Mouse (Mus musculus) forebrain, embryonic 14.5 days (tissue): Measurements from ENCODE around the gene Sema6d. TPM values are rescaled to one million over a fixed set of nuclear protein-coding genes. Genes with fewer than 3 reads are reported as not detected.

ENCODE experiments used
- ATAC-seq: fragments of 200-750 bp; cut with Nextera tagmentation; 2 replicates; pipeline ENCODE4 v1.8.0; 2017; ENCODE audit warnings: mild to moderate bottlenecking, moderate library complexity
- DNase-seq: peaks from one replicate; pipeline ENCODE4 v3.0.0-alpha.2; 2015; ENCODE audit warnings: low spot score
- H3K27ac ChIP-seq: fragments of 300-500 bp; sonication (generic); 2 replicates; pipeline ENCODE4 v1.5.1; 2014; ENCODE audit warnings: low read depth, mild to moderate bottlenecking, control low read depth, low read length, moderate library complexity
- H3K27me3 ChIP-seq: fragments of 300-500 bp; sonication (generic); replicated peaks from 2 replicates; pipeline ENCODE4 v1.6.1; 2014; ENCODE audit warnings: low read length, control low read depth, mixed read lengths; ENCODE audit not compliant: control insufficient read depth, insufficient read depth
- H3K36me3 ChIP-seq: fragments of 300-500 bp; sonication (generic); 2 replicates; pipeline ENCODE4 v1.6.1; 2014; ENCODE audit warnings: low read length, control low read depth; ENCODE audit not compliant: control insufficient read depth, insufficient read depth
- H3K4me1 ChIP-seq: fragments of 300-500 bp; sonication (generic); 2 replicates; pipeline ENCODE4 v1.6.1; 2014; ENCODE audit warnings: antibody characterized with exemption, low read length, control low read depth; ENCODE audit not compliant: control insufficient read depth, insufficient read depth
- H3K4me2 ChIP-seq: fragments of 300-500 bp; sonication (generic); 2 replicates; pipeline ENCODE4 v1.6.1; 2014; ENCODE audit warnings: mild to moderate bottlenecking, control low read depth, low read length
- H3K4me3 ChIP-seq: fragments of 300-500 bp; sonication (generic); 2 replicates; pipeline ENCODE4 v1.5.1; 2014; ENCODE audit warnings: low read depth, low read length, control low read depth
- H3K9ac ChIP-seq: fragments of 300-500 bp; sonication (generic); 2 replicates; pipeline ENCODE4 v1.6.1; 2014; ENCODE audit warnings: mild to moderate bottlenecking, low read length, control low read depth, moderate library complexity
- H3K9me3 ChIP-seq: fragments of 300-500 bp; sonication (generic); replicated peaks from 2 replicates; pipeline ENCODE4 v1.6.1; 2016; ENCODE audit warnings: low read length, control low read depth, mixed read lengths; ENCODE audit not compliant: control insufficient read depth
- WGBS: fragments of 180-500 bp; shearing (Covaris S2); extraction: QIAGEN DNeasy Blood & Tissue Kit; methylation state at CpG from one replicate; pipeline ENCODE4 v1.1.7; 2014; 5-methylcytosine and 5-hydroxymethylcytosine counted together
- polyA plus RNA-seq: library from polyadenylated mRNA; unstranded; fragments of >200 nt; fragmentation: Nextera tagmentation; extraction: Ambion mirVana; gene quantifications from 2 replicates; pipeline ENCODE4 v1.2.1, GENCODE M21; 2014

The Sema6d gene
- polyA plus RNA-seq, 1 experiment from 2014 or later: 15.7 TPM

DNA sequence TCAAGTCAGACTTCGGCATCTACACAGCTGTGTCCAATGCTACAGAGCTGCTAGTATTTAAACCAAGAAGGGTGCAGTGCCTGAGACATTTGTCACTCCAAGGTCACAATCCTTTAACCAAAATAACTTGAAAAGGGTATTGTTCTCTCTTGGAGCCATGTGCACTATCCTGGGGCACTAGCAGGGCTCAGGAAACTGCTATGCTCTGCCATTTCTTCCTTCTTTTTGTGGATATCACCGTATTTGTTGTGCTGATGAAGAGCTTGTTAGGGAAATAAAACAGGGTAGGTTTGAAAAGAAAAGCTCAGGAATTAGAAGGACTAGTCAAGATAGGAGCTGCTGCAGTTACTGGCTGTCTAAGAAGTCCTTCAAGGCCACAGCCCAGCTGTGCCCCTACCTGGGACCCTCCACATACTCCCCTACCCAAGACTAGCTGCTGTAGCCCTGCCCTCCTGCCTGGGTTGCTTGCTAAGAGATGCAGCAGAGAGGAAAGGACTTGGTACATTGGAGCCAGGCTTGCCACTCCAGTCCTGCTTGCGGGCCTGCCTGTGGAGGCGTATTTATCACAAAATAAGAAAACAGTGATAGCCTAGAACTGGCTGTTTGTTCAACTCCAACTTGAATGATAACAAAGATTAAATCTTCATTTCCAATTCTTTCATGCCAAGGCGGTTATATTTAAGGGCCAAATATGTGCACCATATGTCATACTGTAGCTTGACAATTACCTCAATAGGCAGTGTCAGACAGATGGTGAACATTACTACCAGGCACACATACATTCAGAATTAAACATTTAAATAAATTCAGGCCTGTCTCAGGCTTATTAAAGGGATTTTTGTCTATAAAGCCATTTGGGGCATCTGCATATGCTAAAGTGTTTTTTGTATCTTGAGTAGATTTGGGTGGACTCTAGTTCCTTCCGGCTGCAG lies 315.1 kb downstream of the Sema6d start:
- no peaks in the 10 kb centered on the region for H3K9me3 ChIP-seq
- ATAC-seq (peak; percentile 83), DNase-seq (peak; percentile 80)
- H3K27ac ChIP-seq: peak overlapping the region; percentile 83
- H3K36me3 ChIP-seq: no peaks in the 10 kb centered on the region
- H3K4me2 ChIP-seq: no peak overlapping the region
- WGBS: 53% methylated on average over 6 of the region's 6 CpGs
- peaks cover 15% of the 10 kb centered on the region for H3K4me1 ChIP-seq
- no peaks in the 10 kb centered on the region for H3K27me3 ChIP-seq
- no peak overlapping the region for H3K4me3 ChIP-seq
- H3K9ac ChIP-seq: no peak overlapping the region

DNA sequence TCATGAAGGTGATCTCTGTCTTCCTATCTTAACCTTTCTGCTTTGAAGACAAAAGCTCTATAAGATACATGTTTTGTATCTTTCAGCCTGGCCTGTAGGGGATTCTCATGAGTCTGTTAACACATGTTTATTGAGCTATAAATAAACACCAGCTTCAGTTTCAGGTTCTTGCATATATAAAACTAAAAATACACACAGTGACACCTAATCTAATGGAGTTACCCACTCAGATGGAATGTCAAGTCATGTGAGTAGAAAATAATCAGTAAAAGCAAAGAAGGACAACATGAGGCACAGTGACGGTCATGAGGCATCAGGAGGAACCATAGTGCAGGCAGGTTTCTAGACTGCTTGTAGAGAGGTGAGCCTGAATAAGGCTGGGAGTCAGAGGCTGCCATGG lies 319.2 kb downstream of the Sema6d start:
- Histone ChIP-seq H3K4me1 (peaks cover 10% of the 10 kb centered on the region), H3K36me3 (no peaks in the 10 kb centered on the region), H3K27me3 (no peaks in the 10 kb centered on the region), H3K27ac (no peak overlapping the region), H3K9me3 (no peaks in the 10 kb centered on the region), H3K4me2 (no peak overlapping the region), H3K9ac (no peak overlapping the region), H3K4me3 (no peak overlapping the region)
- no peak for DNase-seq
- WGBS: 90% methylated on average over 1 of the region's 1 CpGs
- no peak for ATAC-seq

DNA sequence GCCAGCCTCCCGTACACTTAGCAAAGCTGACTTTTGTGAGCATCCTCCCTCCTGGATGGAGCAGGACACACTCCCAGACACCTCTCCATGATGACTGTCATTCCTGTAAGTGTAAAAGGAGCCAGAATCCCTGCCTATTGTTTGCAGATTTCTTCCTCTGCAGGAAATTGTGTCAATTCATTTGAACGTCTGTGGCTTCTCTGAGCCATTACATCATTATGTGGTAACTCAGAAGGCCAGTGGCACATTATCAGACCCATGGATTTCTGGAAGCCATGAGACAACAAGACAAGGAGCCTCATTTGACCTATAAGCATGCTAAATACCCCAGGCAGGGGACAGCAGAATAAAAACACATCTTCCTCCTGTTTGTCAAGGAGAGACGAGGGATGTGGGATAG lies 327.0 kb downstream of the Sema6d start:
- no peaks in the 10 kb centered on the region for H3K9me3 ChIP-seq
- H3K36me3 ChIP-seq: no peaks in the 10 kb centered on the region
- H3K9ac ChIP-seq: no peak overlapping the region
- H3K4me2 ChIP-seq: no peak overlapping the region
- H3K4me1 ChIP-seq: no peaks in the 10 kb centered on the region
- no peaks in the 10 kb centered on the region for H3K27me3 ChIP-seq
- WGBS: 78% methylated on average over 3 of the region's 3 CpGs
- no peak for DNase-seq
- no peak overlapping the region for H3K27ac ChIP-seq
- no peak overlapping the region for H3K4me3 ChIP-seq
- ATAC-seq: no peak

DNA sequence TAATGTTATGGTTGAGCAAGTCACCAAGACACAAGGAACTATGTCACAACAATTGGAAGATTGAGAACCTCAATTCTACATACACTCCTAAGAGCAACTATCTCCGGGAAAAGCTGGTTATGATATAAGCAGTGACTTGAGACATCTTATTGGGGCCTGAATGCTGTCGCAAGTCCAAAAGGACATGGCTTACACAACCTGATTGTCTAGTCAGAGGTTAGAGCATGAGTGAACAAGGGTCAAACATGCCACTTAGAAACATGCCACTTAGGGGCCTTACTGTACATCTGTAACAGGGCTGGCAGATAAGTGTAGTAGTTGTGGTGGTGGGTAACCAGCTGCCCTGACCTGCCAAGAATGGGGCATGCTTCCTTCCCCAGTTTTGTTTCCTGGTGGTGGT lies 328.6 kb downstream of the Sema6d start:
- H3K4me2 ChIP-seq: no peak overlapping the region
- ATAC-seq (no peak), DNase-seq (no peak)
- no peak overlapping the region for H3K9ac ChIP-seq
- no peaks in the 10 kb centered on the region for H3K4me1 ChIP-seq
- WGBS: 92% methylated on average over 2 of the region's 2 CpGs
- H3K27ac ChIP-seq: no peak overlapping the region
- no peaks in the 10 kb centered on the region for H3K9me3 ChIP-seq
- no peak overlapping the region for H3K4me3 ChIP-seq
- no peaks in the 10 kb centered on the region for H3K36me3 ChIP-seq
- H3K27me3 ChIP-seq: no peaks in the 10 kb centered on the region

DNA sequence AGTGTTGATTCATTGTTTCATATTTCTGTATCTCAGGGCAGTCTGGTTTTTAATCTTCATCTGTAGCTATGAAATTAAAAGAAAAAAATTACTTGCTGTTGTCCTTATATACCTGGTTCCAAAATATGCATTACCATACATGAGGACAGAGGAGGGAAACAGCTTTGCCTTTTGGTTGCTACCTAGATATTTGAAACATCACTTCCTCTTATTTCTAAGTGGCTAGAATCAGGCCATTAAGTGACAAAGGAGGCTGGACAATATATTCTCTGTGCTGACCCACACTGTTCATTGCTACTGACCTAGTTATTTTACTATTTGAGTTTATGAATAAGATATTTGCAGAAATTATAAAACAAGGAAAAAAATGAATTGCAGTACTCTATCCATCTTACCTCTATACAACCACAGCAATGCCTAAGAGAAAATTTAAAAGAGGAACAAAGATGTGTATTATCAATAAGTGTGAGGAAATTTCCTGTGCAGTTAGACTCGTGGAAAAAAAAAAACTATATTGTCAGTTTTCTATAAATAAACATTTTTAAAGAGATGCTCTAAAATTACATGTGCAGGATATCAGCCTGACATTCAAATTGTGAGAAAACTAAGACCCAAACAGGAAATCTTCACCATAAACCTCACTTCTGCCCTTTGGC lies 330.5 kb downstream of the Sema6d start:
- ATAC-seq (no peak), DNase-seq (no peak)
- no peak overlapping the region for H3K9ac ChIP-seq
- no peak overlapping the region for H3K4me2 ChIP-seq
- H3K9me3 ChIP-seq: no peaks in the 10 kb centered on the region
- 63% methylated on average over 1 of the region's 1 CpGs for WGBS
- H3K27ac ChIP-seq: no peak overlapping the region
- H3K4me1 ChIP-seq: no peaks in the 10 kb centered on the region
- no peaks in the 10 kb centered on the region for H3K27me3 ChIP-seq
- H3K36me3 ChIP-seq: no peaks in the 10 kb centered on the region
- no peak overlapping the region for H3K4me3 ChIP-seq

- Histone ChIP-seq H3K27me3 (no peaks in the 10 kb centered on the region), H3K4me1 (no peaks in the 10 kb centered on the region), H3K27ac (no peak overlapping the region), H3K4me3 (no peak overlapping the region), H3K9ac (no peak overlapping the region), H3K9me3 (no peaks in the 10 kb centered on the region), H3K36me3 (no peaks in the 10 kb centered on the region), H3K4me2 (no peak overlapping the region)
- WGBS: 76% methylated on average over 5 of the region's 5 CpGs
- no peak for ATAC-seq
- no peak for DNase-seq
Measured at GRCm38 (mm10) chr2:124429744-124430143, 340.0 kb downstream of the Sema6d start.

DNA sequence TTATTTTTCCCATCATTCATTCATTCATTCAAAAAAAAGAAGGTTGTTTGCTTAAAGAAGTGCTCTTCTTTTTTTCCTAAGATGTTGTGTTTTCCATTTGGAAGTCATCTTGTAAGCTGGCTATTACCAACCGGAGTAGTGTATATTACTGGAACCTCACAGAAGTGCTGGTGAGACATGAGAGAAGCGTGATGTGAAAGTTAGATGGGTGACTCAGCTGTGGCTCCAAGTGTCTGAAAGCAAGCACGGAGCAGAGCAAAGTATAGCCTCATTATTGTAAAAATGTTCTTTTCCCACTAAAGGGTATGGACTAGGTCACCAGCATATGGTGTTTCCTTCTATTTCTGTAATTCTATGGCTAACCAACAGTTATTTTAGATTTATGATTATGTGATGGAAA lies 340.9 kb downstream of the Sema6d start:
- Histone ChIP-seq H3K9me3 (no peaks in the 10 kb centered on the region), H3K4me2 (no peak overlapping the region), H3K4me3 (no peak overlapping the region), H3K9ac (no peak overlapping the region), H3K4me1 (no peaks in the 10 kb centered on the region), H3K27me3 (no peaks in the 10 kb centered on the region), H3K36me3 (no peaks in the 10 kb centered on the region), H3K27ac (no peak overlapping the region)
- ATAC-seq: no peak
- WGBS: 90% methylated on average over 3 of the region's 3 CpGs
- DNase-seq: no peak

DNA sequence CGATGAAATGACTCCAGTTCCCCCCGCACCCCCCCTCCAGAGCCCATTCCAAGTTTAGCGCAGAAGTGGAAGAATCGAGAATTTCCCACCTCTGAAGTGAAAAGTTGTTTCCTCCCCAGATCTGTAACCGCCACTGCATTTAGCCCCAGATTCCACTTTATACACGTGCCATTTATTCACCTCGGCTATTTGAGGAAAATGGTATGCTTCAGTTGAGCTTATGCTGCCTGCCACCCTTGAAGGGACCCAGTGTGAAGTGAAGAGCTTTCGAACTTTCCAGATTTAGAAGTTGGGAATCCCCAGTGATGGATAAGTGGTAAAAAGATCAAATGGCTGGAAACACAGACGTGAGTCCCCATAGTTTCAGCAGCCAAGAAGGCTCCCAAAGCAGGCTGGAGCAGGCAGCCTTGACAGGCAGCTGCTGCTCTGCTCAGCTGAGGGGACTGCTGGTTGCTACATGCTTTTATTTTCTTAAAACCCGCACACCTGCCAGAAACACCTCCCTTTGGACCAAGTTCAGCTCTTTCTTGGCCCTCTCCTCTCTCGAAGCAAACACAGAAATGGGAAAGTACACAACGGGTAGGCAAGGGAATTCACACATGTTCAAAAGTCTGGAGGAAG lies 345.7 kb downstream of the Sema6d start:
- Histone ChIP-seq H3K4me1 (no peaks in the 10 kb centered on the region), H3K9ac (no peak overlapping the region), H3K4me3 (no peak overlapping the region), H3K36me3 (no peaks in the 10 kb centered on the region), H3K4me2 (no peak overlapping the region), H3K27ac (no peak overlapping the region), H3K27me3 (no peaks in the 10 kb centered on the region), H3K9me3 (no peaks in the 10 kb centered on the region)
- no peak for ATAC-seq
- no peak for DNase-seq
- WGBS: 71% methylated on average over 12 of the region's 12 CpGs

GRCm38 (mm10) chr2:124436704-124437103 lies 346.9 kb downstream of the Sema6d start:
- DNase-seq (no peak), ATAC-seq (no peak)
- Histone ChIP-seq H3K27me3 (no peaks in the 10 kb centered on the region), H3K4me2 (no peak overlapping the region), H3K4me3 (no peak overlapping the region), H3K27ac (no peak overlapping the region), H3K4me1 (no peaks in the 10 kb centered on the region), H3K9ac (no peak overlapping the region), H3K36me3 (no peaks in the 10 kb centered on the region), H3K9me3 (no peaks in the 10 kb centered on the region)
- WGBS: 77% methylated on average over 8 of the region's 8 CpGs
